Mouse (Mus musculus) embryonic facial prominence, embryonic 10.5 days (tissue): ENCODE measurements around the gene Eef1akmt3. TPM values are rescaled to one million over a fixed set of nuclear protein-coding genes. Genes with fewer than 3 reads are reported as not detected.

Experiments used
- DNase-seq: peaks from one replicate; pipeline ENCODE4 v3.0.0-alpha.2; 2017; ENCODE audit warnings: low spot score
- H3K27ac ChIP-seq: fragments of 300-500 bp; sonication (generic); replicated peaks from 2 replicates; pipeline ENCODE4 v1.5.1; 2016; ENCODE audit warnings: mild to moderate bottlenecking
- H3K27me3 ChIP-seq: fragments of 300-500 bp; sonication (generic); replicated peaks from 2 replicates; pipeline ENCODE4 v1.6.1; 2016; ENCODE audit warnings: low read depth, mild to moderate bottlenecking; ENCODE audit not compliant: poor library complexity, severe bottlenecking
- H3K36me3 ChIP-seq: fragments of 300-500 bp; sonication (generic); replicated peaks from 2 replicates; pipeline ENCODE4 v1.6.1; 2016; ENCODE audit warnings: mild to moderate bottlenecking, moderate library complexity
- H3K4me1 ChIP-seq: fragments of 300-500 bp; sonication (generic); 2 replicates; pipeline ENCODE4 v1.6.1; 2016
- H3K4me3 ChIP-seq: fragments of 300-500 bp; sonication (generic); 2 replicates; pipeline ENCODE4 v1.5.1; 2016; ENCODE audit warnings: mild to moderate bottlenecking, moderate library complexity
- H3K9me3 ChIP-seq: fragments of 300-500 bp; sonication (generic); 2 replicates; pipeline ENCODE4 v1.6.1; 2016; ENCODE audit warnings: mild to moderate bottlenecking
- WGBS: fragments of 180-500 bp; shearing (Covaris S2); methylation state at CpG from one replicate; pipeline ENCODE4 v1.1.7; 2016; 5-methylcytosine and 5-hydroxymethylcytosine counted together
- polyA plus RNA-seq: library from polyadenylated mRNA; unstranded; fragments of >200 nt; fragmentation: Nextera tagmentation; extraction: Ambion mirVana; gene quantifications from 2 replicates; pipeline ENCODE4 v1.2.1, GENCODE M21; 2016

Eef1akmt3 gene
- polyA plus RNA-seq, 1 experiment from 2014 or later: 0.27 TPM

GRCm38 (mm10) chr10:127059174-127059967 is 18.1 kb upstream of the Eef1akmt3 start:
- no peaks in the 10 kb centered on the region for H3K9me3 ChIP-seq
- H3K27ac ChIP-seq: peak overlapping the region; percentile 88
- DNase-seq: peak; percentile 67
- H3K36me3 ChIP-seq: peaks cover 29% of the 10 kb centered on the region
- H3K27me3 ChIP-seq: peaks cover 61% of the 10 kb centered on the region
- WGBS: under 1% methylated on average over 92 of the region's 92 CpGs
- H3K4me1 ChIP-seq: peaks cover 48% of the 10 kb centered on the region
- H3K4me3 ChIP-seq: peak overlapping the region; percentile 95

- no peaks in the 10 kb centered on the region for H3K9me3 ChIP-seq
- peaks cover 27% of the 10 kb centered on the region for H3K36me3 ChIP-seq
- H3K27me3 ChIP-seq: peaks cover 63% of the 10 kb centered on the region
- H3K4me1 ChIP-seq: peaks cover 48% of the 10 kb centered on the region
- 14% methylated on average over 8 of the region's 8 CpGs for WGBS
- peak overlapping the region; percentile 95 for H3K4me3 ChIP-seq
- no peak for DNase-seq
- H3K27ac ChIP-seq: 0 out of 2 replicates have a peak overlapping the region, but pooled peaks have one; percentile 10
These were observed 17.4 kb upstream of the Eef1akmt3 start for GRCm38 (mm10) chr10:127058708-127059107.

- 1% methylated on average over 9 of the region's 9 CpGs for WGBS
- H3K4me1 ChIP-seq: peaks cover 48% of the 10 kb centered on the region
These were observed 16.8 kb upstream of the Eef1akmt3 start for GRCm38 (mm10) chr10:127058161-127058560.

GRCm38 (mm10) chr10:127056490-127056889 is 15.2 kb upstream of the Eef1akmt3 start:
- WGBS: 85% methylated on average over 20 of the region's 20 CpGs
- Histone ChIP-seq H3K36me3 (peaks cover 27% of the 10 kb centered on the region), H3K27me3 (peaks cover 74% of the 10 kb centered on the region), H3K27ac (no peak overlapping the region), H3K4me1 (peaks cover 42% of the 10 kb centered on the region), H3K9me3 (no peaks in the 10 kb centered on the region), H3K4me3 (peak overlapping the region; percentile 13; the same call in 1 of the 2 replicates)
- no peak for DNase-seq

More at GRCm38 (mm10) chr10:127058161-127058560, 16.8 kb upstream of the Eef1akmt3 start:
- H3K36me3 ChIP-seq: peaks cover 27% of the 10 kb centered on the region
- no peaks in the 10 kb centered on the region for H3K9me3 ChIP-seq
- no peak overlapping the region for H3K27ac ChIP-seq
- peaks cover 66% of the 10 kb centered on the region for H3K27me3 ChIP-seq
- peak overlapping the region; percentile 95 for H3K4me3 ChIP-seq
- peak; percentile 88 for DNase-seq

GRCm38 (mm10) chr10:127055406-127055805 is 14.1 kb upstream of the Eef1akmt3 start:
- Histone ChIP-seq H3K27me3 (peaks cover 74% of the 10 kb centered on the region), H3K4me1 (peaks cover 33% of the 10 kb centered on the region), H3K4me3 (no peak overlapping the region), H3K36me3 (peaks cover 27% of the 10 kb centered on the region), H3K27ac (no peak overlapping the region), H3K9me3 (no peaks in the 10 kb centered on the region)
- 88% methylated on average over 8 of the region's 8 CpGs for WGBS
- DNase-seq: no peak

GRCm38 (mm10) chr10:127054646-127055045 is 13.3 kb upstream of the Eef1akmt3 start:
- H3K36me3 ChIP-seq: peaks cover 27% of the 10 kb centered on the region
- H3K27me3 ChIP-seq: peaks cover 74% of the 10 kb centered on the region
- 67% methylated on average over 4 of the region's 4 CpGs for WGBS
- no peaks in the 10 kb centered on the region for H3K9me3 ChIP-seq
- no peak overlapping the region for H3K27ac ChIP-seq
- peak; percentile 62 for DNase-seq
- H3K4me1 ChIP-seq: peaks cover 32% of the 10 kb centered on the region
- no peak overlapping the region for H3K4me3 ChIP-seq

- H3K9me3 ChIP-seq: no peaks in the 10 kb centered on the region
- H3K36me3 ChIP-seq: peaks cover 17% of the 10 kb centered on the region
- peak overlapping the region; percentile 42; the same call in 1 of the 2 replicates for H3K4me3 ChIP-seq
- H3K27ac ChIP-seq: no peak overlapping the region
- peaks cover 16% of the 10 kb centered on the region for H3K4me1 ChIP-seq
- peaks cover 73% of the 10 kb centered on the region for H3K27me3 ChIP-seq
- WGBS: 18% methylated on average over 10 of the region's 10 CpGs
- no peak for DNase-seq
These were observed 8.8 kb upstream of the Eef1akmt3 start for GRCm38 (mm10) chr10:127050119-127050474.

- H3K9me3 ChIP-seq: no peaks in the 10 kb centered on the region
- H3K27ac ChIP-seq: no peak overlapping the region
- 3% methylated on average over 29 of the region's 29 CpGs for WGBS
- peaks cover 16% of the 10 kb centered on the region for H3K4me1 ChIP-seq
- peak overlapping the region; percentile 42 for H3K4me3 ChIP-seq
- peaks cover 21% of the 10 kb centered on the region for H3K36me3 ChIP-seq
- H3K27me3 ChIP-seq: peaks cover 73% of the 10 kb centered on the region
- no peak for DNase-seq
These were observed 8.2 kb upstream of the Eef1akmt3 start for GRCm38 (mm10) chr10:127049395-127050118.

GRCm38 (mm10) chr10:127048608-127049394 is 7.5 kb upstream of the Eef1akmt3 start:
- Histone ChIP-seq H3K36me3 (peaks cover 24% of the 10 kb centered on the region), H3K27me3 (peaks cover 73% of the 10 kb centered on the region), H3K4me3 (peak overlapping the region; percentile 42), H3K9me3 (no peaks in the 10 kb centered on the region), H3K27ac (no peak overlapping the region), H3K4me1 (peaks cover 16% of the 10 kb centered on the region)
- DNase-seq: peak; percentile 39
- 5% methylated on average over 35 of the region's 35 CpGs for WGBS

GRCm38 (mm10) chr10:127047954-127048353 is 6.6 kb upstream of the Eef1akmt3 start, which contains the start of gene Cyp27b1:
Gene Cyp27b1 (plus strand): TSS chr10:127048250.
- peaks cover 66% of the 10 kb centered on the region for H3K27me3 ChIP-seq

GRCm38 (mm10) chr10:127043187-127043586 is 1.9 kb upstream of the Eef1akmt3 start:
- no peak for DNase-seq
- WGBS: 81% methylated on average over 6 of the region's 6 CpGs
- H3K4me3 ChIP-seq: peak overlapping the region; percentile 93

More at GRCm38 (mm10) chr10:127047954-127048353, 6.6 kb upstream of the Eef1akmt3 start, which contains the start of gene Cyp27b1:
- H3K4me3 ChIP-seq: peak within 1 kb of the TSS; percentile 42
- WGBS: 32% methylated on average over 5 of the region's 5 CpGs
- peaks cover 18% of the 10 kb centered on the region for H3K4me1 ChIP-seq
- no peak for DNase-seq
- H3K27ac ChIP-seq: no peak within 1 kb of the TSS
- H3K36me3 ChIP-seq: peaks cover 32% of the 10 kb centered on the region
- H3K9me3 ChIP-seq: no peaks in the 10 kb centered on the region

More at GRCm38 (mm10) chr10:127043187-127043586, 1.9 kb upstream of the Eef1akmt3 start:
- Histone ChIP-seq H3K36me3 (peaks cover 32% of the 10 kb centered on the region), H3K27ac (no peak overlapping the region), H3K27me3 (peaks cover 38% of the 10 kb centered on the region), H3K9me3 (no peaks in the 10 kb centered on the region), H3K4me1 (peaks cover 23% of the 10 kb centered on the region)
